ENCODE assay signal across 8 mouse cellular contexts in the genomic region with DNA sequence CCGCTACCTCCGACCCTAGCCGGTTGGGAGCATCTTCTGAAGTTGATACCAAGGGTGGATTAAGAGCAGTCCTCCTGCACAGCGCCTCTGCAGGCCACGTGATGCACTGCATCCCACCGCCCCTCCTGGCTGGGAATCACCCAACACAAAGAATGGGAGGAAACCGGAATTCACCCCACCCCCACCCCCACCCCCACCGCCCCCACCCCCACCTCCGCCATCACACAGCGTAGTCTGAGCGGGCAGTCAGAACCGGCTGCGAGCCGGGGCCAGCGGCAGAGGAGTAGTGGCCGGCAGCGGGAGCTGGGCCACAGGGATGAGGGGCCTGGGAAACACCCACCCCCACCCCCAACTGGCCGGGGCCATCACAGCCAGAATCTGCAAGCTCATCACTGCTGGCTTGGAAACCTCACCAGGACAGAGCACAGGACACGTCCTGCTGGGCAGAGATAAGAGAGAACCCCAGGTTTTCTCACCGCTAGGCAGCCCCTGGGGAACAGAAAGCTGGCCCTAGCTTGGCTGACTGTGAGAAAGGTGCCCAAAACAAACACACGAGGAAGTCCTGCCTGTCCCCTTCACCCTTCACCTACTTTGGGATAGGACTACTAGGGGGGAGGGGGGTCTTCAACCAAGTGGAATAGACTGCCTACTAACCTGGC.
DNase-seq lines count a peak whose midpoint lies in the region; ATAC-seq and TF ChIP-seq lines count a peak whose summit lies in the region.

No protein-coding gene starts in this region.

- peaks cover 1% of the 10 kb centered on the region; the same call in 1 of the 2 replicates for H3K27me3 ChIP-seq in cerebellum, adult 2 months (ENCODE audit: control insufficient read depth, insufficient read depth, low read length)
- no peaks in the 10 kb centered on the region for H3K27me3 ChIP-seq in hindbrain, embryonic 16.5 days (replicated peaks; ENCODE audit: control insufficient read depth, insufficient read depth, low read length)
- H3K27me3 ChIP-seq in limb, embryonic 12.5 days: peaks cover 33% of the 10 kb centered on the region
- H3K27me3 ChIP-seq in midbrain, embryonic 14.5 days (ENCODE audit: control insufficient read depth, insufficient read depth, low read length): no peaks in the 10 kb centered on the region
- H3K27me3 ChIP-seq in splenic B cell, adult 2 months (ENCODE audit: control insufficient read depth, insufficient read depth, low read length, poor library complexity, severe bottlenecking): no peaks in the 10 kb centered on the region

- no peak for TF ChIP-seq POLR2A in cerebellum, adult 2 months (IDR thresholded peaks at IDR 0.05; ENCODE audit: borderline replicate concordance, insufficient read depth, low read length)

- H3K4me3 ChIP-seq in cerebellum, adult 2 months (replicated peaks; ENCODE audit: insufficient read depth, low read depth, low read length): no peak overlapping the region
- H3K4me3 ChIP-seq in hindbrain, embryonic 16.5 days (ENCODE audit: low read length): peak overlapping the region; percentile 37
- H3K4me3 ChIP-seq in limb, embryonic 12.5 days (replicated peaks): peak overlapping the region; percentile 34
- peak overlapping the region; percentile 36 for H3K4me3 ChIP-seq in midbrain, embryonic 14.5 days (replicated peaks; ENCODE audit: low read depth, low read length)

- peak; percentile 76 for TF ChIP-seq CTCF in cerebellum, adult 2 months (IDR thresholded peaks at IDR 0.05; ENCODE audit: borderline replicate concordance, insufficient read depth, low read depth, low read length)

- 4% methylated on average over 21 of the region's 21 CpGs for WGBS in cerebellum, adult 2 months
- 1% methylated on average over 13 of the region's 21 CpGs for WGBS in hindbrain, embryonic 16.5 days
- WGBS in limb, embryonic 12.5 days: 2% methylated on average over 21 of the region's 21 CpGs
- WGBS in midbrain, embryonic 14.5 days: 1% methylated on average over 21 of the region's 21 CpGs

- H3K36me3 ChIP-seq in hindbrain, embryonic 16.5 days (ENCODE audit: control insufficient read depth, insufficient read depth, low read length): no peaks in the 10 kb centered on the region
- no peaks in the 10 kb centered on the region for H3K36me3 ChIP-seq in limb, embryonic 12.5 days
- H3K36me3 ChIP-seq in midbrain, embryonic 14.5 days (ENCODE audit: control insufficient read depth, insufficient read depth, low read length): no peaks in the 10 kb centered on the region
- no peaks in the 10 kb centered on the region for H3K36me3 ChIP-seq in splenic B cell, adult 2 months (ENCODE audit: control insufficient read depth, insufficient read depth, low read length, poor library complexity, severe bottlenecking)

- no peaks in the 10 kb centered on the region for H3K9me3 ChIP-seq in hindbrain, embryonic 16.5 days (ENCODE audit: control insufficient read depth, low read length)
- H3K9me3 ChIP-seq in limb, embryonic 12.5 days: no peaks in the 10 kb centered on the region
- no peaks in the 10 kb centered on the region for H3K9me3 ChIP-seq in midbrain, embryonic 14.5 days (ENCODE audit: control insufficient read depth, low read length)

- peak overlapping the region; percentile 64 for H3K4me2 ChIP-seq in hindbrain, embryonic 16.5 days (ENCODE audit: low read length)
- peak overlapping the region; percentile 58 for H3K4me2 ChIP-seq in limb, embryonic 12.5 days
- H3K4me2 ChIP-seq in midbrain, embryonic 14.5 days (ENCODE audit: low read length): peak overlapping the region; percentile 63

- H3K27ac ChIP-seq in cerebellum, adult 2 months (ENCODE audit: insufficient read depth, low read length): no peak overlapping the region
- peak overlapping the region; percentile 32; the same call in 1 of the 2 replicates for H3K27ac ChIP-seq in hindbrain, embryonic 16.5 days (ENCODE audit: low read depth, low read length)
- H3K27ac ChIP-seq in limb, embryonic 12.5 days: peak overlapping the region; percentile 60
- peak overlapping the region; percentile 66 for H3K27ac ChIP-seq in midbrain, embryonic 14.5 days (replicated peaks; ENCODE audit: low read depth, low read length)

- DNase-seq in cerebellum, adult 2 months: peak in 1 of 2 experiments; percentile 36
- DNase-seq in cerebellum, adult 9-11 months: no peak
- DNase-seq in cerebellum, postnatal 4 days (ENCODE audit: low spot score in 2 of 2): peak; percentile 82 to 89
- peak; percentile 76 for DNase-seq in gastrocnemius, postnatal 10 days
- DNase-seq in midbrain, embryonic 14.5 days: peak; percentile 91
- peak; percentile 39 for DNase-seq in splenic B cell, adult 2 months (ENCODE audit: low read depth, low spot score)

- peak; percentile 81 for ATAC-seq in hindbrain, embryonic 16.5 days
- ATAC-seq in limb, embryonic 12.5 days (ENCODE audit: insufficient number of reproducible peaks, insufficient read depth, low FRiP score, low TSS enrichment, low read depth): peak; percentile 53; the same call in 1 of the 2 replicates
- peak; percentile 88 for ATAC-seq in midbrain, embryonic 14.5 days (ENCODE audit: low FRiP score, low TSS enrichment)

- peak overlapping the region; percentile 69 for H3K9ac ChIP-seq in hindbrain, embryonic 16.5 days (ENCODE audit: low read depth, low read length)
- H3K9ac ChIP-seq in limb, embryonic 12.5 days (replicated peaks): peak overlapping the region; percentile 60
- peak overlapping the region; percentile 55 for H3K9ac ChIP-seq in midbrain, embryonic 14.5 days (replicated peaks; ENCODE audit: low read length)

- H3K4me1 ChIP-seq in cerebellum, adult 2 months (ENCODE audit: control insufficient read depth, insufficient read depth, low read length): no peaks in the 10 kb centered on the region
- H3K4me1 ChIP-seq in hindbrain, embryonic 16.5 days (ENCODE audit: control insufficient read depth, insufficient read depth, low read depth, low read length): peaks cover 5% of the 10 kb centered on the region
- H3K4me1 ChIP-seq in limb, embryonic 12.5 days (replicated peaks): peaks cover 30% of the 10 kb centered on the region
- no peaks in the 10 kb centered on the region for H3K4me1 ChIP-seq in midbrain, embryonic 14.5 days (ENCODE audit: control insufficient read depth, insufficient read depth, low read length)
